Mouse (Mus musculus): ENCODE data around the gene Kif14.

DNA sequence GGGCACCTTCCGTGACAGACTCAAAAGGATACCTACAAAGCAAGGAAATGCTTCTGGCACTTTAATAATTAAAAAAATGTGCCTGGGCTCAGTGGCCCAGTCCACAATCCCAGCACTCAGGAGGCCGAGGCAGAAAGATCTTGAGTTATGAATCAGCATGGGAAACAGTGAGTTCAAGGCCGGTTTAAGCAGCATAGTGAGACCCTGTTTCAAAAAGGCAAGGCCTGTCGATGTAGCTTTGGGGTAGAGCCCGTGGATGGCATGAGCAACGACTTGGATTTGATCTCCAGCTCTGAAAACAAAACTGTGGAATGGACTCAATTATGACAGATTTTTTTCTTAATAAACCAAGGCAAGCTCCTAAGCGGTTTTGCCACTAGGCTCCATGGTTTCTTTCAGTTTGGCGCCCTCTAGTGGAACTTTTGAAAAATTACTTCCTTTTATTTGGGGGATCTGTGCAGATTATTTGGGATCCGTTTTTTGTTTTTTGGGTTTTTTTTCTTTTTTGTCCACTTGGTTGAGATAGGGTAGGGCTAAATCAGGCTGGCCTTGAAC, 7.4 kb upstream of the Kif14 start:
- no peak for TF ChIP-seq POLR2A (IDR thresholded peaks at IDR 0.05; ENCODE audit: borderline replicate concordance, extremely low read depth, insufficient read depth, insufficient read length, poor library complexity, severe bottlenecking)
- TF ChIP-seq CTCF (IDR thresholded peaks at IDR 0.05; ENCODE audit: borderline replicate concordance, extremely low read depth, insufficient read depth, insufficient read length) = peak; percentile 64; the same call in 1 of the 2 replicates
